Mouse (Mus musculus): ENCODE results near the gene Tjp3. TPM values are rescaled to one million over a fixed set of nuclear protein-coding genes. Genes with fewer than 3 reads are reported as not detected.

The Tjp3 gene
- polyA plus RNA-seq, 1 experiment from 2014 or later: 4.7 TPM

DNA sequence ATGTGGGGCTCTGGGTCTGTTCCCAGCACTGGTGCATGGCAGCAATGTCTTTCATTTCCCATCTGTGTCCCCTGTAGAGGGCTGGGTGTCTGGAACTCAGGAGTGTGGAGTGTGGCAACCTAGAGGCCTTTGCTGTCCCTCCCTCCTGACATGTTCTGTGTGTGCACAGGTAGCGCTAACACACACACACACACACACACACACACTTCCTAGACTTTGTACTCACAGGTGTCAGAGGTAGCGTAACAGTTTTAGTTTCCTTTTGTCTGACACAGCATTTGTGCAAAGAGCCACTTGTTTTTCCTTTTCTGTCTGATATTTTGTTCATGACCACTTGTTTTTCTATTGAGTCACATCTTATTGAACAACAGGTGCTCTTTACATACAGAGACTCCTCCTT lies 43.6 kb downstream of the Tjp3 start:
- H3K9me3 ChIP-seq (replicated peaks; ENCODE audit: control insufficient read depth, low read length): no peaks in the 10 kb centered on the region
- H3K27me3 ChIP-seq (ENCODE audit: control insufficient read depth, insufficient read depth, low read length): peaks cover 21% of the 10 kb centered on the region
- WGBS: 81% methylated on average over 2 of the region's 2 CpGs
- ATAC-seq (replicated peaks; ENCODE audit: extremely low read depth, insufficient read depth, low FRiP score): no peak
- no peaks in the 10 kb centered on the region; the same call in 1 of the 2 replicates for H3K4me1 ChIP-seq (ENCODE audit: control insufficient read depth, insufficient read depth, low read length)
- no peak overlapping the region for H3K4me2 ChIP-seq (ENCODE audit: low read depth, low read length)
- H3K9ac ChIP-seq (ENCODE audit: low read length): no peak overlapping the region
- H3K4me3 ChIP-seq (ENCODE audit: low read length): no peak overlapping the region
- H3K36me3 ChIP-seq (ENCODE audit: control insufficient read depth, insufficient read depth): no peaks in the 10 kb centered on the region
- H3K27ac ChIP-seq (ENCODE audit: low read length): no peak overlapping the region

DNA sequence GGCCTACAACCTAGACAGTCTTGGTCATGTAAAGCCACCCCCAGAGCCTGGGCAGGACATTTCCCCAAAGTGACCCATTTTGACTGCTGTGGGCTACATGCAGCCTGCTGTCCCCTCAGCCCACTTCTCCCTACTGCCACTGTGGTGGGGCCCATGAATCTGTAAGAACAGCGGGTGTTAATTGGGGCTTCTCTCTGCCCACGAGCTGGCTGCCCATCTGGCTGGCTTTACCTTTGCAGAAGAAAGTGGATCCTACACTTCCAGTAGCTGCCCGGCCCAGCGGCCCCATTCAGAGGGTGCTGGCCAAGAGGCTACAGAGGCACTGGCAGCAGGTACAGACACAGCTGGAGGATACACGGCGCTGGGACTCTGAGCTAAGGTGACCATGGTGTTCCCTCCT lies 46.2 kb downstream of the Tjp3 start:
- Histone ChIP-seq H3K36me3 (ENCODE audit: control insufficient read depth, insufficient read depth) (no peaks in the 10 kb centered on the region), H3K4me1 (ENCODE audit: control insufficient read depth, insufficient read depth, low read length) (no peaks in the 10 kb centered on the region), H3K4me2 (ENCODE audit: low read depth, low read length) (no peak overlapping the region), H3K27ac (ENCODE audit: low read length) (no peak overlapping the region), H3K9me3 (replicated peaks; ENCODE audit: control insufficient read depth, low read length) (no peaks in the 10 kb centered on the region), H3K27me3 (ENCODE audit: control insufficient read depth, insufficient read depth, low read length) (peaks cover 15% of the 10 kb centered on the region), H3K9ac (ENCODE audit: low read length) (no peak overlapping the region), H3K4me3 (ENCODE audit: low read length) (no peak overlapping the region)
- 84% methylated on average over 6 of the region's 6 CpGs for WGBS
- no peak for ATAC-seq (replicated peaks; ENCODE audit: extremely low read depth, insufficient read depth, low FRiP score)

DNA sequence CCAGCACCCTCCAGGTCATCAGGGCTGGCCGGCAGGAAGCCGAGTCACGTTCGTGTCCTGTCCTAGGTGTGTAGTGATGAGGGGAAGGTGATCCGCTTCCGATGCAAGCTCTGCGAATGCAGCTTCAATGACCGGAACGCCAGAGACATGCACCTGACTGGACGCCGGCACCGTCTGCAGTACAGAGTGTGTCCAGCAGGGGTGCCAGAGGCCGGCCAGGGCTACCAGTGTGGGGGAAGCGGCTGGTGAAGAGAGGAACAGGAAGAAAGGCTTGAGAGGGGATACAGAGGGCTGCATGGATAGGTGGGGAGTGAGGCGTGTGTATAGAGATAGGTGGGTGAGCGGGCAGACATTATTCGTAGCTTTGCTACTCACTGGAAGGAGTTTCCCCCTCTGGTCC lies 46.8 kb downstream of the Tjp3 start:
- no peaks in the 10 kb centered on the region for H3K9me3 ChIP-seq (replicated peaks; ENCODE audit: control insufficient read depth, low read length)
- no peak; the same call in 1 of the 2 replicates for ATAC-seq (replicated peaks; ENCODE audit: extremely low read depth, insufficient read depth, low FRiP score)
- WGBS: 7% methylated on average over 17 of the region's 17 CpGs
- no peak overlapping the region for H3K27ac ChIP-seq (ENCODE audit: low read length)
- no peaks in the 10 kb centered on the region for H3K4me1 ChIP-seq (ENCODE audit: control insufficient read depth, insufficient read depth, low read length)
- no peak overlapping the region for H3K4me3 ChIP-seq (ENCODE audit: low read length)
- H3K27me3 ChIP-seq (ENCODE audit: control insufficient read depth, insufficient read depth, low read length): peaks cover 18% of the 10 kb centered on the region
- no peaks in the 10 kb centered on the region for H3K36me3 ChIP-seq (ENCODE audit: control insufficient read depth, insufficient read depth)
- H3K9ac ChIP-seq (ENCODE audit: low read length): no peak overlapping the region
- H3K4me2 ChIP-seq (ENCODE audit: low read depth, low read length): no peak overlapping the region

DNA sequence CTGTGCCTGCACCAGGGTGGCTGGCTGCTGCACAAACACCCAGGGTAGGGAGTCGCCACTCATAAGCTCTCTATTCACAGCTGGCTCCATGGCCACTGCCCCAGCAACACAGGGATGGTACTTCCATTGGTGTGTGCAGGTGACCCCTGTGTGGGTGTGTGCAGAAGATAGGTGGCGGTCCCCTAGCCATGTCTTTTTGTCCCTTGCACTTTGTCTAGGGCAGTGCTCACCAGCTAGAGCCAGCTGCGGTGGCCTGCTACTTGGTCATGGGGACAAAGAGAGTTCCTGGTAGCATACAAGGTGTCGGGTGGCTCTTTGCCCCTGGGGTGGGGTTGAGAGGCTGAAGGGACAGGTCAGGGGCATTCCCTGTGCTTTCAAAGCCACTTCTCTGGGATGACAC lies 47.2 kb downstream of the Tjp3 start:
- no peak overlapping the region for H3K4me2 ChIP-seq (ENCODE audit: low read depth, low read length)
- no peak overlapping the region for H3K4me3 ChIP-seq (ENCODE audit: low read length)
- H3K9ac ChIP-seq (ENCODE audit: low read length): no peak overlapping the region
- H3K27ac ChIP-seq (ENCODE audit: low read length): no peak overlapping the region
- 78% methylated on average over 4 of the region's 4 CpGs for WGBS
- H3K27me3 ChIP-seq (ENCODE audit: control insufficient read depth, insufficient read depth, low read length): peaks cover 22% of the 10 kb centered on the region
- H3K9me3 ChIP-seq (replicated peaks; ENCODE audit: control insufficient read depth, low read length): no peaks in the 10 kb centered on the region
- H3K36me3 ChIP-seq (ENCODE audit: control insufficient read depth, insufficient read depth): no peaks in the 10 kb centered on the region
- no peak for ATAC-seq (replicated peaks; ENCODE audit: extremely low read depth, insufficient read depth, low FRiP score)
- no peaks in the 10 kb centered on the region for H3K4me1 ChIP-seq (ENCODE audit: control insufficient read depth, insufficient read depth, low read length)

DNA sequence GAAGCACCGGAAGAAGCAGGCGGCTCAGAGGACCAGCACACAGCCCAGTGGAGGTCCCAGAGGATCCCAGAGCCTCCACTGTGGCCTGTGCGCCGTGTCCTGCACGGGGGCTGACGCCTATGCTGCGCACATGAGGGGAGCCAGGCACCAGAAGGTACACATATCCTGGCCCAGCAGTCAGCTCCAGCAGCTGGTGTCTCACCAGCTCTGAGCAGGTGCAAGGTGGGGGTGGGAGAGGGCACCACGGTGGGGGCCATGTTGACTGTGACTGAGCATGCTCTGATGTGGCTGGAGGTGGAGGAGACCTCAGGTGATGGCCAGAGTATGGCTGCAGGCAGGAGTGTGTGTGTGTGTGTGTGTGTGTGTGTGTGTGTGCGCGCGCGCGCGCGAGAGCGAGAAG lies 49.4 kb downstream of the Tjp3 start:
- no peak overlapping the region for H3K4me2 ChIP-seq (ENCODE audit: low read depth, low read length)
- no peak overlapping the region for H3K27ac ChIP-seq (ENCODE audit: low read length)
- H3K27me3 ChIP-seq (ENCODE audit: control insufficient read depth, insufficient read depth, low read length): peaks cover 27% of the 10 kb centered on the region
- no peaks in the 10 kb centered on the region for H3K4me1 ChIP-seq (ENCODE audit: control insufficient read depth, insufficient read depth, low read length)
- WGBS: 87% methylated on average over 16 of the region's 16 CpGs
- H3K9ac ChIP-seq (ENCODE audit: low read length): no peak overlapping the region
- no peak for ATAC-seq (replicated peaks; ENCODE audit: extremely low read depth, insufficient read depth, low FRiP score)
- no peaks in the 10 kb centered on the region for H3K36me3 ChIP-seq (ENCODE audit: control insufficient read depth, insufficient read depth)
- H3K4me3 ChIP-seq (ENCODE audit: low read length): no peak overlapping the region
- H3K9me3 ChIP-seq (replicated peaks; ENCODE audit: control insufficient read depth, low read length): no peaks in the 10 kb centered on the region

DNA sequence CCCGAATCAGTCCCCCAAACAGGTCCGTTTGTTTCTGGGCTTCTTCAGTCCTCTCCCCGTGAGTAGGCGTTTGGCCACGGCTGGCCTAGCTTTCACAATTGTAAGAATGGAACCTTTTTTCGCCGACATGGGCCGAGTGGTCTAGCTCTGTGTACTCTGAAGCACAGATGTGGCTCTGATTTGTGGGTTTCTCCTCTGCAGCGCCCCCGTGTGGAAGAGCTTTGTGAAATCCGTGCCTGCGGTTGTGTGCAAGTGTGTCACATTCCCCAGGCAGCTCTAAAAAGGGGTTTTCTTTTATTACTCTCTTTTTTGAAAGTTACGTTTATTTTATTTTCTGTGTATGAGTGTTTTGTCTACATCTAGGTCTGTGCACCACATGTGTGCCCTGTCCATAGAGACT lies 50.5 kb downstream of the Tjp3 start:
- H3K4me2 ChIP-seq (ENCODE audit: low read depth, low read length): no peak overlapping the region

DNA sequence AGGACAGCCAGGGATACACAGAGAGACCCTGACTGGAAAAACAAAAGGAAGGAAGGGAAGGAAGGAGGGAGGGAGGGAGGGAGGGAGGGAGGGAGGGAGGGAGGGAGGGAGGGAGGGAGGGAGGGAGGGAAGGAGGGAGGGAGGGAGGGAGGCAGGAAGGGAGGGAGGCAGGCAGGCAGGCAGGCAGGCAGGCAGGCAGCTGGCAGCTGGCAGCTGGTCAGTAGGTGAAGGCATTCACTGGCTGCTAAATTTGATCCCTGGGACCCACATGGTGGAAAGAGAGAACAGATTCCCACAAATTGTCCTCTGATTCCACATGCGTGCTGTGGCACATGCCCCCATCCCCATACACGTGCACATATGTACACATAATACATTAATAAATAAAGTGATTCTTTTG lies 52.8 kb downstream of the Tjp3 start:
- peaks cover 27% of the 10 kb centered on the region for H3K27me3 ChIP-seq (ENCODE audit: control insufficient read depth, insufficient read depth, low read length)
- H3K27ac ChIP-seq (ENCODE audit: low read length): no peak overlapping the region
- H3K4me2 ChIP-seq (ENCODE audit: low read depth, low read length): no peak overlapping the region
- no peak overlapping the region for H3K4me3 ChIP-seq (ENCODE audit: low read length)
- ATAC-seq (replicated peaks; ENCODE audit: extremely low read depth, insufficient read depth, low FRiP score): no peak
- H3K36me3 ChIP-seq (ENCODE audit: control insufficient read depth, insufficient read depth): no peaks in the 10 kb centered on the region
- no peak overlapping the region for H3K9ac ChIP-seq (ENCODE audit: low read length)
- 0 out of 2 replicates have a peak, but pooled peaks cover under 1% of the 10 kb centered on the region for H3K4me1 ChIP-seq (ENCODE audit: control insufficient read depth, insufficient read depth, low read length)
- no peaks in the 10 kb centered on the region for H3K9me3 ChIP-seq (replicated peaks; ENCODE audit: control insufficient read depth, low read length)
- 84% methylated on average over 2 of the region's 2 CpGs for WGBS

More for the DNA sequence above, 50.5 kb downstream of the Tjp3 start:
- 31% methylated on average over 13 of the region's 13 CpGs for WGBS
- Histone ChIP-seq H3K27me3 (ENCODE audit: control insufficient read depth, insufficient read depth, low read length) (peaks cover 27% of the 10 kb centered on the region), H3K9me3 (replicated peaks; ENCODE audit: control insufficient read depth, low read length) (no peaks in the 10 kb centered on the region), H3K36me3 (ENCODE audit: control insufficient read depth, insufficient read depth) (no peaks in the 10 kb centered on the region), H3K4me1 (ENCODE audit: control insufficient read depth, insufficient read depth, low read length) (no peaks in the 10 kb centered on the region), H3K27ac (ENCODE audit: low read length) (no peak overlapping the region), H3K9ac (ENCODE audit: low read length) (no peak overlapping the region), H3K4me3 (ENCODE audit: low read length) (no peak overlapping the region)
- ATAC-seq (replicated peaks; ENCODE audit: extremely low read depth, insufficient read depth, low FRiP score): no peak

DNA sequence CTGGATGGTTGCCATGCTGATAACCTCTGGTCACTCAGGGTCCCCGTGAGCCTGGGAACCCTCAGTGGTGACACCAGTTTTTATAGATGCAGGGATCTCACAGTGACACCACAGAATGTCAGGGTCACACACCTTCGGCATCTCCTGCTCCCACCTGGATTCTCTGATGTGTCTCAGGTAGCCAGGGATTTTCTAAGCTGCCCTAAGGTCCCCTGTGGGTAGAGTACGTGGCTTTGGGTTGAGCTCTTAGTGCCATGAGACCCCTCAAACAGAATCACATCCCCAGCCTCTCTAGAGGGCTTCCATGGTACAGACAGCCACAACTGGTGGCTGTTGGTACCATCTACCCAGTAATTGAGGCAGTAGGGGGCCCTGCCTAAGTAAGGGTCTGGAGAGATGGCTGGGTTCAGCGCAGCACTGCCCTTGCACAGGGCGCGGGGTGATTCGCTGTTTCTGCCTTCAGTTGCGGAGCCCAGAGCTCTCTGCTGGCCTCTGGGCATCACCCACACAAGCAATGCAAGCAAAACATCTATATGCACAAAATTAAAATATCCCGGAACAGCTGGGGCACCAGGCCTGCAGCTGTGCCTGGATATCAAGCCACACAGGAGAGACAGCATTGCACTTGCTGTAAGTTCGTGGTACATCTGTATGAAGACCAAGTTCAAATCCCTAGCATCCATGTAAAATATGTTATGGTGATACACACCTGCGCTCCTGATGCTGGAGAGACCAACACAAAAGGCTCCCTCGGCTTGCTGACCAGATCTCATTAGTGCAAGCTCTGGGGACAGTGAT lies 54.7 kb downstream of the Tjp3 start:
- Histone ChIP-seq H3K27me3 (ENCODE audit: control insufficient read depth, insufficient read depth, low read length) (peaks cover 30% of the 10 kb centered on the region), H3K4me1 (ENCODE audit: control insufficient read depth, insufficient read depth, low read length) (0 out of 2 replicates have a peak, but pooled peaks cover 4% of the 10 kb centered on the region), H3K9ac (ENCODE audit: low read length) (no peak overlapping the region; the same call in 1 of the 2 replicates), H3K4me3 (ENCODE audit: low read length) (no peak overlapping the region), H3K9me3 (replicated peaks; ENCODE audit: control insufficient read depth, low read length) (no peaks in the 10 kb centered on the region), H3K27ac (ENCODE audit: low read length) (no peak overlapping the region), H3K4me2 (ENCODE audit: low read depth, low read length) (no peak overlapping the region), H3K36me3 (ENCODE audit: control insufficient read depth, insufficient read depth) (no peaks in the 10 kb centered on the region)
- 84% methylated on average over 12 of the region's 12 CpGs for whole genome bisulfite sequencing
- no peak for ATAC-seq (replicated peaks; ENCODE audit: extremely low read depth, insufficient read depth, low FRiP score)

DNA sequence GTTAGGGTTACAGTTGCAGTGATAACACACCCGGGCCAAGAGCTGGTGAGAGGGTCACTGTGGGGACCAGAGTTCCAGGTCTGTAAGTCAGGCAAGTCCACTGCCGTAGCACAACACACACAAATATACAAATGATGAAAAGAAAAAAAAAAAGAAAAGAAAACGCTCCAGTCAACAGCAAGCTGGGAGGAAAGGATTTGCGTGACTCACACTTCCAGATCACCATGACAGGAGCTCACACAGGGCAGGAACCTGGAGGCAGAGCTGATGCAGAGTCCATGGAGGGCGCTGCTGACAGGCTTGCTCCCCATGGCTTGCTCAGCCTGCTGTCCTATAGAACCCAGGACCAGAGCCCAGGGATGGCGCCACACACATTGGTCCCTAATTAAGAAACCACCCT lies 57.2 kb downstream of the Tjp3 start:
- no peak for ATAC-seq (replicated peaks; ENCODE audit: extremely low read depth, insufficient read depth, low FRiP score)
- 0 out of 2 replicates have a peak, but pooled peaks cover 12% of the 10 kb centered on the region for H3K4me1 ChIP-seq (ENCODE audit: control insufficient read depth, insufficient read depth, low read length)
- no peaks in the 10 kb centered on the region for H3K36me3 ChIP-seq (ENCODE audit: control insufficient read depth, insufficient read depth)
- H3K27ac ChIP-seq (ENCODE audit: low read length): no peak overlapping the region
- no peak overlapping the region for H3K4me2 ChIP-seq (ENCODE audit: low read depth, low read length)
- H3K27me3 ChIP-seq (ENCODE audit: control insufficient read depth, insufficient read depth, low read length): peaks cover 20% of the 10 kb centered on the region
- H3K4me3 ChIP-seq (ENCODE audit: low read length): no peak overlapping the region
- no peaks in the 10 kb centered on the region for H3K9me3 ChIP-seq (replicated peaks; ENCODE audit: control insufficient read depth, low read length)
- H3K9ac ChIP-seq (ENCODE audit: low read length): no peak overlapping the region
- WGBS: 72% methylated on average over 6 of the region's 6 CpGs

Data from heart, embryonic 16.5 days (tissue).